Mouse (Mus musculus): ENCODE results near the gene Vps4a. TPM values are rescaled to one million over a fixed set of nuclear protein-coding genes. Genes with fewer than 3 reads are reported as not detected.

Gene Vps4a
- polyA plus RNA-seq, 1 experiment: 28.1 TPM

- H3K36me3 ChIP-seq (ENCODE audit: control insufficient read depth, insufficient read depth, low read length, poor library complexity, severe bottlenecking): peaks cover 40% of the 10 kb centered on the region
- H3K4me1 ChIP-seq (ENCODE audit: control insufficient read depth, insufficient read depth, low read length): no peaks in the 10 kb centered on the region
- H3K4me3 ChIP-seq (ENCODE audit: low read depth, low read length): no peak overlapping the region
- H3K27ac ChIP-seq (ENCODE audit: insufficient read depth, low read length): no peak overlapping the region
- TF ChIP-seq POLR2A (IDR thresholded peaks at IDR 0.05; ENCODE audit: insufficient read depth, low read length): no peak
- TF ChIP-seq EP300 (IDR thresholded peaks at IDR 0.05; ENCODE audit: insufficient read depth, low read depth, low read length): no peak
- no peak for TF ChIP-seq CTCF (IDR thresholded peaks at IDR 0.05; ENCODE audit: low read depth, low read length)
- no peaks in the 10 kb centered on the region for H3K9me3 ChIP-seq (replicated peaks; ENCODE audit: control insufficient read depth, insufficient read depth, low read length, poor library complexity, severe bottlenecking)
- H3K9ac ChIP-seq (ENCODE audit: low read depth, poor library complexity, severe bottlenecking): no peak overlapping the region
- H3K27me3 ChIP-seq (ENCODE audit: control insufficient read depth, insufficient read depth, low read length, poor library complexity, severe bottlenecking): no peaks in the 10 kb centered on the region
Observed at GRCm38 (mm10) chr8:107090531-107090930, 59.5 kb downstream of the Vps4a start.

Other genes starting within 250 kb of the Vps4a start
- gene Has3, start 161.0 kb upstream of the Vps4a start, polyA plus RNA-seq (2011; ENCODE audit: insufficient read depth, insufficient read length, low read depth, missing spikeins): 0.18 and 0.46 TPM in 2 replicates
- 109 and 113 TPM in 2 replicates for gene Utp4, start 137.6 kb upstream of the Vps4a start, polyA plus RNA-seq (2011; ENCODE audit: insufficient read depth, insufficient read length, low read depth, missing spikeins)
- 21.9 and 26.5 TPM in 2 replicates for gene Sntb2, start 95.5 kb upstream of the Vps4a start, polyA plus RNA-seq (2011; ENCODE audit: insufficient read depth, insufficient read length, low read depth, missing spikeins)
- gene Pdf, start 17.4 kb downstream of the Vps4a start, polyA plus RNA-seq (2011; ENCODE audit: insufficient read depth, insufficient read length, low read depth, missing spikeins): 3.3 and 5.7 TPM in 2 replicates
- gene Cog8, start 25.5 kb downstream of the Vps4a start, polyA plus RNA-seq (2011; ENCODE audit: insufficient read depth, insufficient read length, low read depth, missing spikeins): 20.0 and 21.4 TPM in 2 replicates
- 130 and 156 TPM in 2 replicates for gene Nip7, start 25.7 kb downstream of the Vps4a start, polyA plus RNA-seq (2011; ENCODE audit: insufficient read depth, insufficient read length, low read depth, missing spikeins)
- not detected in 2 replicates for gene Tmed6, start 34.4 kb downstream of the Vps4a start, polyA plus RNA-seq (2011; ENCODE audit: insufficient read depth, insufficient read length, low read depth, missing spikeins)
- 40.8 and 48.6 TPM in 2 replicates for gene Terf2, start 65.3 kb downstream of the Vps4a start, polyA plus RNA-seq (2011; ENCODE audit: insufficient read depth, insufficient read length, low read depth, missing spikeins)
- gene Cyb5b, start 119.4 kb downstream of the Vps4a start, polyA plus RNA-seq (2011; ENCODE audit: insufficient read depth, insufficient read length, low read depth, missing spikeins): 102 and 105 TPM in 2 replicates

Measured in ES-Bruce4 (cell line).